Mouse (Mus musculus): ENCODE results near the gene Rufy1.

Rufy1 gene

DNA sequence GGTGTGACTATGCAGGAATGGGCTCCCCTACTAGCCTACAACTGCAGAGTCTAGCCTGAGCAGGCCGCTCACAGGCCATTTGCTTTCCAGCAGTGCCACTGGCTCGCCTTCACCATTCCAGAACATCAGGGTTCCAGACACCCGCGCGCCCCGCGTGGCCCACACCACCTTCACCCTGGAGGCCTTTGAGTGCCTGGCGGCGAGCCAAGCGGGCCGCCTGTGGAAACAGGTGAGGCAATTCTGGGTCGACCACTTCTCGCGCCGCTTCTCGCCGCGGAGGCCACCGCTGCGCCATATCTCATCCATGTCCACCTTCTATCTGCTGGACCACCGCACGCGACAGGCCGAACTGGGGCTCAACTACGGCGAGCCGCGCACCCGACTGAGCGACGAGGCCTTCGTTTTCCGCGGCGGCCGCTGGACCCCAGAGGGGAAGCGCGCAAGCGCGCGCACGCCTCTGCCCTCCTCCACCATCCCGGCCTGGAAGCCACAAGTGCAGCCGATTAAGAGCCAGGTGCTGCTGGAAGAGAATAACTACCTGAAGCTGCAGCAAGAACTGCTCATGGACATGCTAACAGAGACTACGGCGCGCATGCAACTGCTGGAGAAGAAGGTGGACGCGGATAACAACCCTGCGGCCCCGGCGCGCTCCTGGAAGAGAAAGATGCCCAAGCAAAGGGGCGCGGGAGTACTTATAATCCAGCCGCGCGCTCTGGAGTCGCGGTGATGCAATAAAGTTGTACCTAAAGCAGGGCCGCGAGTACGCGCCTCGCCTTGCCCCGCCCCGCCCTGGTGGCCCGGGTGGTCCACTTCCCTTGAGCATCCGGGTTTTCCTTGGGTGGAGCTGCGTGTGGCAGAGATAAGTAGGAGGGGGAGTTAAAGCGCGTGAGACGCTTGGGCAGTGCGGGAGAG lies 71.7 kb downstream of the Rufy1 start:
- no peak for DNase-seq (ENCODE audit: low read depth in 2 of 2, low spot score in 2 of 2)

DNA sequence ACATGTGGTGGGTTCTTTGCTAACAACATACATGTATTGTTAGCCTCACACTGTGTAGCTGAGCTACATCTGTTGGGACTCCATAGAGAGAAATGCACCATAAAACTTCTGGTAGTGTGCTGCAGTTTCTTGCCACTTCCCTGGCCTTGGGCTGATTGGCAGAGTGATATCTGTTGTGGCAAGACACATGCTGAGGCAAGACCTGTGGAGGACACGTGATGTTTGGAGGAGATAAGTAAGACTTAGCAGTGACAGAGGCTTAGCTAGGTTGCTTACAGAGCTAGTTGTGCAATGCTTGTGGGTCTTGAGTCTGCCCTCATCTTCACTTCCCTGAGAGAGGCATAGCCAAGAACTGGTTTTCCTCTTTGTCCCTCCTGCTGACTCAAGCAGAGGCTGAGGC lies 75.5 kb downstream of the Rufy1 start:
- DNase-seq (ENCODE audit: low read depth in 2 of 2, low spot score in 2 of 2), result no peak

DNA sequence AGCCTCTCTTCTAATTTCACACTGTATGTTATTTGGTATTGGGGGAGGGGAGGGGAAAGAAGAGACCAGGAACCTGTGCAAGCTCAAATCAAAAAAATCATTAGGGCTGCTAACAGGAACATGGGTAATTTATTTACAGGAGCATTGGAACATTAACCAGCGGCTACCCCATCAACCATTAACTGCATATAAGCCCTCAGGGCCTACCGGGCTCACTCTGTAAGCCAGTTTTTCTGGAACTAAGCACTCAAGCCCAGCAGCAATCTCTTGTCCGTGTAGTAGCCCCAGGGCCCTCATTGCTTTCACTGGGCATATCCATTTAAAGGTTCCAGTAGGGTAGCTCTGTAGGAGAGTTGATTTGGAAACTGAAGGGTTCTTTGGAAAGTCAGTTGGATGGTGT lies 76.1 kb downstream of the Rufy1 start:
- DNase-seq (ENCODE audit: low read depth in 2 of 2, low spot score in 2 of 2), result no peak

DNA sequence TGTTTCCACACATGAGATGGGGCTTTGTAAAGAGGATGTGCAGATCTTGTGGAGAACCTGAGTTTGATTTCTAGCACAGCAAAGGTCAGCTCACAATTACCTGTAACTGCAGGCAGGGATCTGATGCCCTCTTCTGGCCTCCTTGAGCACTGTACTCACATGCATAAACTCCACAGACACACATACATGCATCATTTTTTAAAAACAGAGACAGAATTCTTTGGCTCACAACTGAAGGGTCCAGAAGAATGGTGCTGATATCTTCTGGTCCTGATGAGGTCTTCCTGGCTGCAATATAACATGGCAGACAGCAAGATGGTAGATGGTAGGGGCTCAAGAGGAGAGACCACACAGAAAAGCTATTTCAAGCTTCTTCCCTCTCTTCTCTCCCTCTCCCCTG lies 76.8 kb downstream of the Rufy1 start, which contains the start of gene Cby3:
Gene Cby3, plus strand, starts transcription at position 301 of the 400 bp plus-strand sequence.
- DNase-seq (ENCODE audit: low read depth in 2 of 2, low spot score in 2 of 2), result no peak

DNA sequence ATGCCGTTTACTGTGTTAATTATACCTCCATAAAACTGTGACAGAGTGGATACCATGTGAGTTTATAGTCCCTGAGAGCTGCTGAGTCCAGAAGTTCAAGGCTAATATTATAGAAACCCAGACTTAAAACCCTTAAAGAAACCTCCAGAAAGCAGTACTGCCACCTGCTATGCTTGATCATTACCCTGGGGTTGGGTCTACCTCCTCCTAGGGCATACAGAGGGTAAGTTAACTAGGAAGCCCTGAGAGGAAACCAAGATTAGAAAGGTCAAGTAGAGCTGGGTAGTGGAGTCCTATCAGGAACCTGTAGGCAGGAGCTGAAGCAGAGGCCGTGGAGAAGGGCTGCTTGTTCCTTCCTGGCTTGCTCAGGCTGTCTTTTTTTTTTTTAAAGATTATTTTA lies 78.7 kb downstream of the Rufy1 start:
- no peak for DNase-seq (ENCODE audit: low read depth in 2 of 2, low spot score in 2 of 2)

DNA sequence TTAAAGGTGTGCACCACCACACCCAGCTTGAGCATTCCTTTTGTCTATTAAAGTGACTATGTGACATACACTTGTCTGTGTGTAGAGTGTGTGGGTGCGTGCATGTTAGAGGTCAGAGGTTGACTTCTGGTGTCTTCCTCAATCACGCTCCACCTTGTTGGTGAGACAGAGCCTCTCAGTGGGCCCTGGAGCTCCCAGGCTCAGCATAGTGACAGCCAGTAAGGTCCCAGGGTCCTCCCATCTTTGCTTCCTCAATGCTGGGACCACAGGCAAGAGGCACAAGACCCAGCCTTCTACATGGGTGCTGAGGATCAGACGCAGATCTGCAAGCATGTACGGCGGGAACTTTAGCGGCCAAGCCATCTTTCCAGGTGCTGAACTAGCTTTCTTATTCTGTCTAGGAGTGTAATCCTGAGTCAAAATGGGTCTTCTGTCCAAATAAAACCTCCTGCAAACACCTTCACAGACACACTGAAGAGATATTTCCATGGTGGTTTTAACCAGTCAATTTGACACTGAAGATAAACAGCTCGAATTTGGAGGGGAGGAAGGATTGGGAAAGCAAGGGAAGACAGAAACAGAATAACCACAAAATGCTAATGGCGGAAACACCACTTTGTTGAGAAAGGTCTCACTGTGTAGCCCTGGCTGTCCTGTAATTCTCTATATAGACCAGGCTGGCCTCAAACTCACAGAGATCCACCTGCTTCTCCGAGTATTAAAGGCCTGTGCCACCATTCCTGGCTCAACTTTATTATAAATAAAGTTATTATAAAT lies 84.5 kb downstream of the Rufy1 start:
- no peak for DNase-seq (ENCODE audit: low read depth in 2 of 2, low spot score in 2 of 2)

DNA sequence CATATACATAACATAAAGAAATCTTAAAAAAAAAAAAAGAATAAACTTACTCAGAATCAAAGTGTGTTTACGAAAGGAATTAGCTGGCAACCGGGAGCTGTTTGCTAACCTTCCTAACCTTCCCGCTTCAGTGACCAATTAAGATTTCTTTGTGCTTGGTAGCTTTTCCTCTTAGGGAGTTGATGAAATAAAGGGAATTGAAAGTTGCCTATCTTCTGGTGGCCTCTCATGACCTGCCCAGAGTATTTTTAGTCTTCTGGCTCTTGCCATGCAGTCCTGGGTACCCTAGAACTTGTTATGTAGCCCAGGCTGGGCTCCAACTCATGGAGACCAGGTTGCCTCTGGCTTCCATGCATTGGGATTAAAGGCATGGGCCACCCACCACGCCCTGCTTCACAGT lies 85.4 kb downstream of the Rufy1 start:
- no peak for DNase-seq (ENCODE audit: low read depth in 2 of 2, low spot score in 2 of 2)
